Mouse (Mus musculus): ENCODE measurements around the gene Gm45785. TPM values are rescaled to one million over a fixed set of nuclear protein-coding genes. Genes with fewer than 3 reads are reported as not detected.

Gm45785 gene
- polyA plus RNA-seq, 1 experiment from 2014 or later = not detected

DNA sequence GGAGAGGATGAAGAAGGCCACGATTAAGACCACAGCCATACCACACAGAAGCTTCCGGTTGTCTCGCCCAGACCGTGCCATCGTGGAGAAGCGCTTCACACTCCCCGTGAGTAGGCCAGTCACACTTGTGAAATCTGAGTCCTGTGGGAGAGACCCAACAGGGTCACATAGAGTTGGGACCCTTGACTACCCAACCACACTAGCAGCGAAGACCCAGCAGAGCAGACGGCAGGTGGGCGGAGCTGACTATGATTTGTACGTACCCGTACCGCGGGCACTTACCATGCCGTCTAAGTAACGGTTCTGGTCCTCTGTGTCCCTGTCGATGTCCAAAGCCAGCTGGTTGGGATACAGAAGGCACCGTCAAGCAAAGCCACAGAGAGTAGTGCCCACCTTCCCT is 1.6 kb downstream of the Gm45785 start:
- peaks cover 8% of the 10 kb centered on the region for H3K4me1 ChIP-seq (replicated peaks; ENCODE audit: control insufficient read depth, insufficient read depth, low read length)
- ATAC-seq (ENCODE audit: low FRiP score) = no peak
- H3K4me2 ChIP-seq (replicated peaks; ENCODE audit: low read depth, low read length) = no peak overlapping the region
- no peak overlapping the region for H3K27ac ChIP-seq (ENCODE audit: low read depth, low read length)
- H3K9me3 ChIP-seq (ENCODE audit: control insufficient read depth, low read length) = no peaks in the 10 kb centered on the region
- no peak overlapping the region for H3K9ac ChIP-seq (ENCODE audit: low read depth, low read length)
- no peak overlapping the region for H3K4me3 ChIP-seq (ENCODE audit: low read depth, low read length)
- no peaks in the 10 kb centered on the region for H3K36me3 ChIP-seq (ENCODE audit: control insufficient read depth, insufficient read depth, low read length)
- DNase-seq (ENCODE audit: low spot score) = no peak
- WGBS = 95% methylated on average over 18 of the region's 18 CpGs
- H3K27me3 ChIP-seq (ENCODE audit: control insufficient read depth, insufficient read depth, low read length) = no peaks in the 10 kb centered on the region

DNA sequence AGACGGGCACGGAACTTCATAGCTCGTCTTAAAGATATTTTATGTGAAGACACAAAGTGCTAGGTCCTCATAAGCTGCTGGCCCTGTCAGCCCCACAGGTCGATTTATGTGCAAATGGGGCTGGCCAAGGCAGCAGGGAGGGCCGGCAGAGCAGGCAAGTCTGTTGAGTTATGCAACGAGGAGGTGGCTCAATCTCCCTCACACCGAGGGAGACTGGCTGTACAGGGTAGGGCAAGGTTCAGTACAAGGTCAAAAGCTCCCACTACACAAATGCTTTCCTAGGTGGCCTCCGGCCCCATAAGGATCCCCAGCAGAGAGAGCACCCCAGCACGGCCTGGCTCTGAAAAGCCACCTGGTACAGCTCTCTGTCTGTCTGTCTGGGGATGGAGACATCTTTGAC is 2.7 kb downstream of the Gm45785 start:
- H3K9ac ChIP-seq (ENCODE audit: low read depth, low read length) = no peak overlapping the region
- 91% methylated on average over 9 of the region's 9 CpGs for WGBS
- peaks cover 8% of the 10 kb centered on the region for H3K4me1 ChIP-seq (replicated peaks; ENCODE audit: control insufficient read depth, insufficient read depth, low read length)
- no peaks in the 10 kb centered on the region for H3K36me3 ChIP-seq (ENCODE audit: control insufficient read depth, insufficient read depth, low read length)
- H3K4me2 ChIP-seq (replicated peaks; ENCODE audit: low read depth, low read length) = no peak overlapping the region
- H3K27ac ChIP-seq (ENCODE audit: low read depth, low read length) = no peak overlapping the region
- no peaks in the 10 kb centered on the region for H3K9me3 ChIP-seq (ENCODE audit: control insufficient read depth, low read length)
- no peak overlapping the region for H3K4me3 ChIP-seq (ENCODE audit: low read depth, low read length)
- DNase-seq (ENCODE audit: low spot score) = no peak
- no peaks in the 10 kb centered on the region for H3K27me3 ChIP-seq (ENCODE audit: control insufficient read depth, insufficient read depth, low read length)
- ATAC-seq (ENCODE audit: low FRiP score) = no peak

GRCm38 (mm10) chr7:140851916-140852315 is 4.2 kb downstream of the Gm45785 start:
- Histone ChIP-seq H3K9me3 (ENCODE audit: control insufficient read depth, low read length) (no peaks in the 10 kb centered on the region), H3K4me1 (replicated peaks; ENCODE audit: control insufficient read depth, insufficient read depth, low read length) (peaks cover 3% of the 10 kb centered on the region; the same call in 1 of the 2 replicates), H3K27me3 (ENCODE audit: control insufficient read depth, insufficient read depth, low read length) (no peaks in the 10 kb centered on the region), H3K36me3 (ENCODE audit: control insufficient read depth, insufficient read depth, low read length) (no peaks in the 10 kb centered on the region), H3K27ac (ENCODE audit: low read depth, low read length) (no peak overlapping the region), H3K9ac (ENCODE audit: low read depth, low read length) (no peak overlapping the region), H3K4me3 (ENCODE audit: low read depth, low read length) (no peak overlapping the region), H3K4me2 (replicated peaks; ENCODE audit: low read depth, low read length) (no peak overlapping the region)
- no peak for ATAC-seq (ENCODE audit: low FRiP score)
- 95% methylated on average over 4 of the region's 4 CpGs for WGBS
- DNase-seq (ENCODE audit: low spot score) = no peak

DNA sequence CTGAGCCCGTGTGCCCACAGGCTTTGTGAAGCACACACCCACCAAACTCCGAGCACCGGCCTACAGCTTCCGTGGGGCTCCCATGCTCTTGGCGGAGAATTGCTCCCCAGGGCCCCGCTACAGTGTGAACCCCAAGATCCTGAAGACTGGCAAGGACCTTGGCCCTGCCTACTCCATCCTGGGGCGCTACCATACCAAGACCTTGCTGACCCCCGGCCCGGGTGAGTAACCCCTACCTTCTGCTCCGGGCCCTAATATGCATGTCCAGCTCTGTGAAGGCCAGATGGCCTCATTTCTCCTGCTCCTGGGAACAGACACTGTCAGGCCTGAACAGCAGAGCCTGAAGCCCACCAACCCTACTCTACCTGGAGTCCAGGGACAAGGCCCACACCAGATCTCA is 7.5 kb downstream of the Gm45785 start:
- DNase-seq (ENCODE audit: low spot score) (no peak), ATAC-seq (ENCODE audit: low FRiP score) (no peak)
- H3K9ac ChIP-seq (ENCODE audit: low read depth, low read length) = no peak overlapping the region
- H3K4me2 ChIP-seq (replicated peaks; ENCODE audit: low read depth, low read length) = no peak overlapping the region
- 90% methylated on average over 10 of the region's 10 CpGs for WGBS
- H3K4me1 ChIP-seq (replicated peaks; ENCODE audit: control insufficient read depth, insufficient read depth, low read length) = no peaks in the 10 kb centered on the region
- H3K9me3 ChIP-seq (ENCODE audit: control insufficient read depth, low read length) = no peaks in the 10 kb centered on the region
- no peak overlapping the region for H3K27ac ChIP-seq (ENCODE audit: low read depth, low read length)
- H3K36me3 ChIP-seq (ENCODE audit: control insufficient read depth, insufficient read depth, low read length) = no peaks in the 10 kb centered on the region
- no peaks in the 10 kb centered on the region for H3K27me3 ChIP-seq (ENCODE audit: control insufficient read depth, insufficient read depth, low read length)
- no peak overlapping the region for H3K4me3 ChIP-seq (ENCODE audit: low read depth, low read length)

- Histone ChIP-seq H3K36me3 (ENCODE audit: control insufficient read depth, insufficient read depth, low read length) (no peaks in the 10 kb centered on the region), H3K4me2 (replicated peaks; ENCODE audit: low read depth, low read length) (no peak within 1 kb of the TSS), H3K4me1 (replicated peaks; ENCODE audit: control insufficient read depth, insufficient read depth, low read length) (no peaks in the 10 kb centered on the region), H3K4me3 (ENCODE audit: low read depth, low read length) (no peak within 1 kb of the TSS), H3K27me3 (ENCODE audit: control insufficient read depth, insufficient read depth, low read length) (no peaks in the 10 kb centered on the region; the same call in 1 of the 2 replicates), H3K9ac (ENCODE audit: low read depth, low read length) (no peak within 1 kb of the TSS), H3K9me3 (ENCODE audit: control insufficient read depth, low read length) (no peaks in the 10 kb centered on the region), H3K27ac (ENCODE audit: low read depth, low read length) (no peak within 1 kb of the TSS)
- ATAC-seq (ENCODE audit: low FRiP score) (no peak), DNase-seq (ENCODE audit: low spot score) (no peak)
- 83% methylated on average over 11 of the region's 11 CpGs for WGBS
These were observed 8.2 kb downstream of the Gm45785 start, which contains the start of gene Odf3 for GRCm38 (mm10) chr7:140847755-140848580. Gene Odf3 (plus strand): TSS chr7:140847805.

DNA sequence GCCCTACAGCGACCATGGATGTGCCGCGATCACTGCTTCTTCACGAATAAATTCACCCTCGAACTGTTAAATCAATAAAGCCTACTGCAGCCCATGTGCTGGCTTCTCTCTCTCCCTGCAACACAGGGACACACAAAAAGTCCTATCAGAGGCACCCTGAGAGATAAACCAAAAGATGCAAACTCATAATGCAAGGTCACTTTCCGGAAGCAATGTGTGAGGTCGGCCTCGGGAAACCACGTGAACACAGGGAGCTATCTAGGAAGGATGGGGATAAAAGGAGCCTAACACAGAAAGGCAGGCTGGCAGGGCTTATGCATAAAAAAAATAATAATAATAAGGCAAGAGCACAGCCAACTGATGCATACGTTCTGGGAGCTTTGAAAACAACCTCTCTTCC is 9.5 kb downstream of the Gm45785 start:
- 88% methylated on average over 10 of the region's 10 CpGs for WGBS
- Histone ChIP-seq H3K27me3 (ENCODE audit: control insufficient read depth, insufficient read depth, low read length) (no peaks in the 10 kb centered on the region; the same call in 1 of the 2 replicates), H3K9ac (ENCODE audit: low read depth, low read length) (no peak overlapping the region), H3K4me3 (ENCODE audit: low read depth, low read length) (no peak overlapping the region), H3K4me1 (replicated peaks; ENCODE audit: control insufficient read depth, insufficient read depth, low read length) (no peaks in the 10 kb centered on the region), H3K27ac (ENCODE audit: low read depth, low read length) (no peak overlapping the region), H3K4me2 (replicated peaks; ENCODE audit: low read depth, low read length) (no peak overlapping the region), H3K9me3 (ENCODE audit: control insufficient read depth, low read length) (no peaks in the 10 kb centered on the region), H3K36me3 (ENCODE audit: control insufficient read depth, insufficient read depth, low read length) (no peaks in the 10 kb centered on the region)
- ATAC-seq (ENCODE audit: low FRiP score) (no peak), DNase-seq (ENCODE audit: low spot score) (no peak)

GRCm38 (mm10) chr7:140845683-140846082 is 10.4 kb downstream of the Gm45785 start:
- 67% methylated on average over 4 of the region's 4 CpGs for WGBS

GRCm38 (mm10) chr7:140844905-140845665 is 11.0 kb downstream of the Gm45785 start, which contains the start of gene Scgb1c1:
Gene Scgb1c1 (plus strand): TSS chr7:140845547.
- peak; percentile 77 for ATAC-seq (ENCODE audit: low FRiP score)
- WGBS = 34% methylated on average over 14 of the region's 14 CpGs

More at GRCm38 (mm10) chr7:140845683-140846082, 10.4 kb downstream of the Gm45785 start:
- no peaks in the 10 kb centered on the region; the same call in 1 of the 2 replicates for H3K27me3 ChIP-seq (ENCODE audit: control insufficient read depth, insufficient read depth, low read length)
- no peak overlapping the region for H3K27ac ChIP-seq (ENCODE audit: low read depth, low read length)
- no peak overlapping the region for H3K4me3 ChIP-seq (ENCODE audit: low read depth, low read length)
- H3K4me2 ChIP-seq (replicated peaks; ENCODE audit: low read depth, low read length) = no peak overlapping the region
- no peak for DNase-seq (ENCODE audit: low spot score)
- ATAC-seq (ENCODE audit: low FRiP score) = no peak
- H3K36me3 ChIP-seq (ENCODE audit: control insufficient read depth, insufficient read depth, low read length) = no peaks in the 10 kb centered on the region
- no peak overlapping the region for H3K9ac ChIP-seq (ENCODE audit: low read depth, low read length)
- no peaks in the 10 kb centered on the region for H3K4me1 ChIP-seq (replicated peaks; ENCODE audit: control insufficient read depth, insufficient read depth, low read length)
- H3K9me3 ChIP-seq (ENCODE audit: control insufficient read depth, low read length) = no peaks in the 10 kb centered on the region

More at GRCm38 (mm10) chr7:140844905-140845665, 11.0 kb downstream of the Gm45785 start, which contains the start of gene Scgb1c1:
- Histone ChIP-seq H3K4me3 (ENCODE audit: low read depth, low read length) (no peak within 1 kb of the TSS), H3K4me1 (replicated peaks; ENCODE audit: control insufficient read depth, insufficient read depth, low read length) (no peaks in the 10 kb centered on the region), H3K9ac (ENCODE audit: low read depth, low read length) (no peak within 1 kb of the TSS), H3K9me3 (ENCODE audit: control insufficient read depth, low read length) (no peaks in the 10 kb centered on the region), H3K4me2 (replicated peaks; ENCODE audit: low read depth, low read length) (no peak within 1 kb of the TSS), H3K36me3 (ENCODE audit: control insufficient read depth, insufficient read depth, low read length) (no peaks in the 10 kb centered on the region), H3K27me3 (ENCODE audit: control insufficient read depth, insufficient read depth, low read length) (no peaks in the 10 kb centered on the region; the same call in 1 of the 2 replicates), H3K27ac (ENCODE audit: low read depth, low read length) (no peak within 1 kb of the TSS)
- DNase-seq (ENCODE audit: low spot score) = peak; percentile 92
